Mouse (Mus musculus) T-helper 17 cell (primary cell): ENCODE results near the gene Adcy4.

Experiments
- in situ Hi-C, 2 experiments: fragments of 300-600 bp; cut with MboI, MseI; formaldehyde crosslinking; loops; 1 replicate in 1 of 2; 2 replicates in 1 of 2; pipeline ENCODE4 v1.15.1; 2025; ENCODE audit warnings: high pct_unique_total_duplicates in 2 of 2

Adcy4 gene

GRCm38 (mm10) chr14:55758363-55758784 lies 25.5 kb downstream of the Adcy4 start, which contains the start of gene Cideb:
Cideb (minus strand) TSS chr14:55758458.
- in situ Hi-C loops = no loop called here

GRCm38 (mm10) chr14:55757566-55757965 lies 26.3 kb downstream of the Adcy4 start:
- in situ Hi-C loops = no loop called here

- in situ Hi-C loops = no loop called here
Measured at GRCm38 (mm10) chr14:55747051-55747847, 36.6 kb downstream of the Adcy4 start.

- in situ Hi-C loops = no loop called here
Measured at GRCm38 (mm10) chr14:55745861-55746237, 38.0 kb downstream of the Adcy4 start.

- in situ Hi-C loops = no loop called here
Measured at GRCm38 (mm10) chr14:55745180-55745860, 38.6 kb downstream of the Adcy4 start, which contains the start of the genes Dhrs1 and Nop9. Dhrs1 (minus strand) TSS chr14:55745690. Nop9 (plus strand) TSS chr14:55745693.

GRCm38 (mm10) chr14:55743711-55744110 lies 40.2 kb downstream of the Adcy4 start:
- in situ Hi-C loops = loop anchor here (5.0 kb wide), 1 partner anchor 61 kb away; the partner anchor contains the start of gene Tinf2 (in 2 of the 2)

GRCm38 (mm10) chr14:55737086-55737687 lies 46.7 kb downstream of the Adcy4 start:
- in situ Hi-C loops = no loop called here

- in situ Hi-C loops = no loop called here
Measured at GRCm38 (mm10) chr14:55735758-55736157, 48.1 kb downstream of the Adcy4 start.

- in situ Hi-C loops = no loop called here
Measured at GRCm38 (mm10) chr14:55735334-55735733, 48.6 kb downstream of the Adcy4 start.

GRCm38 (mm10) chr14:55734869-55735268 lies 49.0 kb downstream of the Adcy4 start:
- in situ Hi-C loops = no loop called here

- in situ Hi-C loops = no loop called here
Measured at GRCm38 (mm10) chr14:55733889-55734288, 50.0 kb downstream of the Adcy4 start.

GRCm38 (mm10) chr14:55730531-55731032 lies 53.3 kb downstream of the Adcy4 start:
- in situ Hi-C loops = no loop called here

GRCm38 (mm10) chr14:55730116-55730515 lies 53.8 kb downstream of the Adcy4 start:
- in situ Hi-C loops = no loop called here

- in situ Hi-C loops = no loop called here
Measured at GRCm38 (mm10) chr14:55727889-55728685, 55.8 kb downstream of the Adcy4 start.

- in situ Hi-C loops = no loop called here
Measured at GRCm38 (mm10) chr14:55726261-55726660, 57.6 kb downstream of the Adcy4 start.

GRCm38 (mm10) chr14:55724411-55724871 lies 59.5 kb downstream of the Adcy4 start:
- in situ Hi-C loops = loop anchor here in 1 of 2 experiments (5.0 kb wide), 1 partner anchor 87 kb away; the partner anchor contains the start of genes Gm49378 and Ipo4

GRCm38 (mm10) chr14:55723433-55723832 lies 60.5 kb downstream of the Adcy4 start:
- in situ Hi-C loops = loop anchor here in 1 of 2 experiments (5.0 kb wide), 1 partner anchor 86 kb away; the partner anchor contains the start of genes Gm49378 and Ipo4

GRCm38 (mm10) chr14:55722438-55722945 lies 61.4 kb downstream of the Adcy4 start:
- in situ Hi-C loops = loop anchor here in 1 of 2 experiments (5.0 kb wide), 1 partner anchor 85 kb away; the partner anchor contains the start of genes Gm49378 and Ipo4

GRCm38 (mm10) chr14:55721700-55722437 lies 62.0 kb downstream of the Adcy4 start, which contains the start of gene Rabggta:
Rabggta (minus strand) TSS chr14:55722263.
- in situ Hi-C loops = loop anchor here in 1 of 2 experiments (5.0 kb wide), 1 partner anchor 85 kb away; the partner anchor contains the start of genes Gm49378 and Ipo4
